Mouse (Mus musculus) ovary, adult 2 months (tissue): ENCODE data around the gene Psg23. TPM values are rescaled to one million over a fixed set of nuclear protein-coding genes. Genes with fewer than 3 reads are reported as not detected.

ENCODE experiments used
- polyA plus RNA-seq: library from polyadenylated mRNA; depleted of rRNA; stranded (reverse); fragments of >200 nt; gene quantifications from 2 replicates; pipeline ENCODE4 v1.2.3, GENCODE M21; 2012; rRNA removed

Psg23 gene
- not detected in 2 replicates for polyA plus RNA-seq

DNA sequence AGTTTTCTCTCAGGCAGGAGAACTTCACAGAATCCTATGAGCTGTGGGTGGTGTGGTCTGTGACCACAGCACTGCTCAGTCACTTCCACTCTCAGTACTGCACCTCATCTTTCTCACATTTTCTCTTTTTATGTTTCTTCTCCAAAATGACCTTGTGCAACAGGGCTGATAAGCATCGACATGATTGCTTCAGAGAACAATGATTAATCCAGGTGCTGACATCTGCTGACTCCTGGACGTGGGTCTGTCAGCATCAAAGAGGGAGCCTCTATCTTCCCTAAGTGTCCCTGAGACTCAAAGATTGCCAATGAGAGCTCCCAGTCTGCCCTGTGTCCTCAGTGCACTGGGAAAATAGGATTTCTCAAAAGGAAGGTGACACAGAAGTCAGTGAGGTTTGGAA lies at the start of gene Psg23:
Gene Psg23 (minus strand): TSS at position 101 of the 400 bp plus-strand sequence.

DNA sequence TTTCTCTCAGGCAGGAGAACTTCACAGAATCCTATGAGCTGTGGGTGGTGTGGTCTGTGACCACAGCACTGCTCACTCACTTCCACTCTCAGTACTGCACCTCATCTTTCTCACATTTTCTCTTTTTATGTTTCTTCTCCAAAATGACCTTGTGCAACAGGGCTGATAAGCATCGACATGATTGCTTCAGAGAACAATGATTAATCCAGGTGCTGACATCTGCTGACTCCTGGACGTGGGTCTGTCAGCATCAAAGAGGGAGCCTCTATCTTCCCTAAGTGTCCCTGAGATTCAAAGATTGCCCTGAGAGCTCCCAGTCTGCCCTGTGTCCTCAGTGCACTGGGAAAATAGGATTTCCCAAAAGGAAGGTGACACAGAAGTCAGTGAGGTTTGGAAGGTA lies 40.3 kb upstream of the Psg23 start, which contains the start of gene Psg21:
Gene Psg21 (minus strand): TSS at position 101 of the 400 bp plus-strand sequence.

DNA sequence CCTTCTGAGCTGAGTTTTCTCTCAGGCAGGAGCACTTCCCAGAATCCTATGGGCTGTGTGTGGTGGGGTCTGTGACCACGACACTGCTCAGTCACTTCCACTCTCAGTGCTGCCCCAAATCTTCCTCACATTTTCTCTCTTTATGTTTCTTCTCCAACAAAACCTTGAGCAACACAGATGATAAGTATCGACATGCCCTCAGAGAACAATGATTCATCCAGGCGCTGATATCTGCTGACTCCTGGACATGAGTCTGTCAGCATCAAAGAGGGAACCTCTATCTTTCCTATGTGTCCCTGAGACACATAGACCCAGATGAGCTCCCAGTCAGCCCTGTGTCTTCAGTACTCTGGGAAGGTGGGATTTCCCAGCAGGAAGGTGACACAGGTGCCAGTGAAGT lies 49.1 kb downstream of the Psg23 start, which contains the start of gene Psg27:
Gene Psg27 (minus strand): TSS at position 101 of the 400 bp plus-strand sequence.

Other genes starting within 250 kb of the Psg23 start
- gene Psg28, start 184.5 kb downstream of the Psg23 start, polyA plus RNA-seq, result not detected in 2 replicates
- not detected in 2 replicates for gene Psg26, start 132.3 kb downstream of the Psg23 start, polyA plus RNA-seq
- gene Psg25, start 84.2 kb downstream of the Psg23 start, polyA plus RNA-seq, result not detected in 2 replicates
- not detected in 2 replicates for gene Psg27, start 49.2 kb downstream of the Psg23 start, polyA plus RNA-seq
- gene Psg21, start 40.2 kb upstream of the Psg23 start, polyA plus RNA-seq, result not detected in 2 replicates
- gene Psg20, start 69.7 kb upstream of the Psg23 start, polyA plus RNA-seq, result 0.18 and 0.20 TPM in 2 replicates
- gene Psg22, start 101.6 kb upstream of the Psg23 start, polyA plus RNA-seq, result not detected in 2 replicates
- not detected in 2 replicates for gene Psg19, start 182.0 kb upstream of the Psg23 start, polyA plus RNA-seq
- 0.41 and 0.78 TPM in 2 replicates for gene Psg17, start 205.1 kb upstream of the Psg23 start, polyA plus RNA-seq
- 9.3 and 10.4 TPM in 2 replicates for gene Mill2, start 223.5 kb upstream of the Psg23 start, polyA plus RNA-seq